Mouse (Mus musculus): ENCODE results near the gene Acot8.
A peak's percentile ranks its signal among the peaks of the same experiment; 100 is the strongest.

Acot8 gene

DNA sequence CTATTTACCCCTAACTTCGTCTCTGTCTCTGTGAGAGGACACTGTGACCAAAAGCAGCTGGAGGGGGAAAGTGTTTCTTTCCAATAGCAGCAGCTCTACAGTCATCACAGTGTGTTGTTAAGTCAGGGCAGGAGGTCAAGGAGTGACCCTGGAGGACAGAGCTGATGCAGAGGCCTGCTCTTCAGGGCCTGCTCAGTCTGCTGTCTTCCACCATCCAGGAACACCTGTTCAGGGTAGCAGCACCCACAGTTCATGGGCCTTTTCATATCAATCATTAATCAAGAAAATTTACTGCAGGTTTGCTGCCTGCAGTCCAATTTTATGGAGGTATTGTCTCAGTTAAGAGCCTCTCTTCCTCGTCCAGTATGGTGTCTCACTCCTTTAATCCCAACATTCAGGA is 8.9 kb upstream of the Acot8 start:
- DNase-seq (ENCODE audit: low spot score): no peak

DNA sequence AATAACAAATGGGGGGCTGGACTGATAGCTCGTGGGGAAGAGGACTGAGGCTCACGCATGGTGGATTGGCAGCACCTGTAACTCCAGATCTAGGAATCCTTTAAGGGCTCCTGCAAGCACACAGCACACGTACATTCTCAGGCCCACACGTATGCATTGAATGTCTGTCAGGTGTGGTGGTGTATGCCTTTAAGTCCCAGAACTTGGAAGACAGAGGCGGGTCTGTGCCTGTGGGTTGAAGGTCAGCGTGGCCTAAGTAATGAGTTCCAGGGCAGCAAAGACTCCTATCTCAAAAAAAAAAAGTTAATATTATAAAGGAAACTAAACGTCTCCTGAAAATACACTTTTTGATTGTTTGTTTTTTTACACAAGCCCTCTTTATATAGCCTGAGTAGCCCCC is 1.9 kb upstream of the Acot8 start:
- no peak for DNase-seq (ENCODE audit: low spot score)

DNA sequence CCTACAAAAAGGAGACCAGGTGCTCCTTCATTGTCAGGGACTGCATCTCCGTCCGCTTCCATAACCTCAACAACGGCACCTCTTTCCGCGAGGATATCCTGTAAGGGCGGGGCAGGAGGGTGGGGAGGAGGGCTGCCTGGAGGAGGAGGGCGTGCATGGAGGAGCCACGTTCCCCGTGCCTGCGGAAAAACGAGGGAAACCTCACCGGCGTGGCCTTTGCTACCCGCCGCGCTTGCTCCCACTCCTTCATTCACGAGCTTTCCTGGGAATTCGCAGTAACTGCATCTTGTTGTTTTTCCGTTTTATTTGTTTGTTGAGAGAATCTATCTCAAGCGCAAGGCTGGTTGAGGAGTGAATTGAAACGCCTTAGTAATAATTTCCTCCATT is 643 bp upstream of the Acot8 start:
- DNase-seq (ENCODE audit: low spot score): no peak

DNA sequence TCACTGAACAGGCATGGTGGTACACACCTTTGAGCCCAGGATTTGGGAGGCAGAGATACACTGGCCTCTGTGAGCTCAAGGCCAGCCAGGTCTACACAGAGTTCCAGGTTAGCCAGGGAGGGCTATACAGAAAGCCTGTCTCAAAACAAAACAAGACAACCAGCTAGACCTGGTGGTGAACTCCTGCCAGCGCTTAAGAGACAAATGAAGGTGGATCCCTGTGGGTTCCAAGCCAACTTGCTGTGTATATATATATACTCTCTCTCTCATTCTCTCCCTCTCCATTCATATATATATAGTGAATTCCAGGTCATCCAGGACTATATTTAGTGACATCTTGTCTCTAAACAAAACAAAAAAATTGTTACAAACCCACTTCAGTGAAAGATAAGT is 765 bp downstream of the Acot8 start:
- no peak for DNase-seq (ENCODE audit: low spot score)

GRCm38 (mm10) chr2:164803201-164803920 is 1.3 kb downstream of the Acot8 start:
- no peak for DNase-seq (ENCODE audit: low spot score)

DNA sequence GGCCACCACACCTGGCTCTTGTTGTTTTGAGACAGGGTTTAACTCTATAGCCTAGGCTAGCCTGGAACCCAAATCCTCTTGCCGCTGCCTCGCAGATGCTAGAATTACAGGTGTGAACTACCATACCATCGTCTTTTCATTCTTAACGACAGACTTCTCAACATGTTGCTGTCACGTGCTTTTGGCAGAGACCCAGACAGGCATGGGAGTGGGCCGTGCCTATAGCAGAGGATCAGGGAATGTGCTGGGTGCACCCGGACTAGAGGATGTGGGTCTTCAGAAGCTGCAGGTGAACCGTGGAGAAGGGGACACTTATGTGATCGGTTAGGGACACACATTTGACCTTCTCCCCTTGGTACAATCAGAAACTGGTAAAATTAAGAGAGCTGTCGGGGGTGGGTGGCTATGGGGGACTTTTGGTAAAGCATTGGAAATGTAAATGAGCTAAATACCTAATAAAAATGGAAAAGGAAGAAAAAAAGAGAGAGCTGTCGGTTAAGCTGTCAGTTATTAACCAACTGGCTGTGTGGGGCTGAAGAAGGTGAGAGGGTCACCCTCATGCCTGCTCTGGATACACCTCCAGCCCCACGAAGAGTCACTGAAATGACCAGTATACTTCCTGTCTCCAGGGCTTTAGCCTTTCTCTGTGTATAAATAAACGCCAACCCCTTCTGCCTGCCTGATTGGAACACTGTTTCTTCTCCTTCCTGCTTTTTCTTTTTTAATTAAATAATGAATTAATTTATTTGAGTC is 4.3 kb downstream of the Acot8 start:
- no peak for DNase-seq (ENCODE audit: low spot score)

- DNase-seq (ENCODE audit: low spot score): peak; percentile 33
Observed at GRCm38 (mm10) chr2:164798554-164798953, 6.1 kb downstream of the Acot8 start.

GRCm38 (mm10) chr2:164795868-164796267 is 8.8 kb downstream of the Acot8 start:
- DNase-seq (ENCODE audit: low spot score): no peak

- DNase-seq (ENCODE audit: low spot score): peak; percentile 91
Observed at GRCm38 (mm10) chr2:164794293-164794692, 10.4 kb downstream of the Acot8 start.

DNA sequence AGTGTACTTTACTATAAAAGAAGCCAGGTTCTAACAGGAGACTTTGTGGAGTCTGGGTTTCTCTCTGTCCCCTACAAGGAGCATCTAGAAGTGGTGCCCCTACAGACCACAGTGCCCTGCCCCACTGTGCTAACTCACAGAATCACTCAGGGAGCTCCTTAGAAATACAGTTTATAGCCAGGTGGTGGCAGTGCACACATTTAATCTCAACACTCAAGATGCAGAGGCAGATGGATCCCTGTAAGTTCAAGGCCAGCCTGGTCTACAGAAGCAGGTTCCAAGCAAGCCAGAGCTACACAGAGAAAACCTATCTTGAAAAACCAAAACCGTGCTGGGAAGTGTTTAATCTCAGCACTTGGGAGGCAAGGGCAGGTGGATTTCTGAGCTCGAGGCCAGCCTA is 10.9 kb downstream of the Acot8 start:
- no peak for DNase-seq (ENCODE audit: low spot score)

GRCm38 (mm10) chr2:164793236-164793635 is 11.4 kb downstream of the Acot8 start:
- peak; percentile 74 for DNase-seq (ENCODE audit: low spot score)

- no peak for DNase-seq (ENCODE audit: low spot score)
Observed at GRCm38 (mm10) chr2:164792400-164793190, 12.1 kb downstream of the Acot8 start.

- DNase-seq (ENCODE audit: low spot score): no peak
Observed at GRCm38 (mm10) chr2:164791841-164792261, 12.8 kb downstream of the Acot8 start.

DNA sequence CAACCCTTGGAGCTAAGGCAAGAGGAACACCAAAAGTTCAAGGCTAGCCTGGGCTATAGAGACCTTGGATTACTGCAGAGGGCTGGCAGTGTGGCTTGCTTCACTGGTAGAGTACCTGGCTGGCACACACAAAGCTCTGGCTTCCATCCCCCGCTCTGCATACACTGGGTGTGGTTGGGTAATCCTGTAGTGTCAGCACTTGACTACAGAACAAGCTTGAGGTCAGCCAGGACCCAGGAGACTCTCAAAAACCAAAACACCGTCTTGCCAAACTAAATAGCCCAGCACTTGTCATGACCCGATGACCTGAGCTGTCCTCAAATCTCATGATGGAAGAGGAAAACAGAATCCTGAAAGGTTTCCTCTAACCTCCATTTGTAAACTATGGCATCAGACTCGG is 14.2 kb downstream of the Acot8 start:
- DNase-seq (ENCODE audit: low spot score): no peak

DNA sequence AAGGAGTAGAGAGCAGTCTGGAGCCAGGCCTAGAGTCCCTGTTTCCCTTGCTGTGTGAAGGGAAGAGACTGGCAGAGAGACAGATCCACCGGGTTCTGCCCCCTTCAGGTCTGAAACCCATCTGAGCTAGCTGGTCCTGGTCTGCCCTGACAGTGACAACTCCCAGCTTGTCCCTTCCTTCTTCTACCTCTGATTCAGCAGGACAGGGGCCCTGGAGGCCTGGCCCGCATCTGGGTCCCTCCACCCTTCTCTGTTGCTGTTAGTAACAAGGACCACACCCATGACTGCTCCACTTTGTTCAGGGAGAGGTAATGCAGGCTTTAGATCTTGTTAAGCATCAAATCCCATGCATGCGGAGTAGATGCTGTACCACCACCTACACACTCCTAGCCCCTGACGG is 16.3 kb downstream of the Acot8 start:
- peak; percentile 55 for DNase-seq (ENCODE audit: low spot score)

DNA sequence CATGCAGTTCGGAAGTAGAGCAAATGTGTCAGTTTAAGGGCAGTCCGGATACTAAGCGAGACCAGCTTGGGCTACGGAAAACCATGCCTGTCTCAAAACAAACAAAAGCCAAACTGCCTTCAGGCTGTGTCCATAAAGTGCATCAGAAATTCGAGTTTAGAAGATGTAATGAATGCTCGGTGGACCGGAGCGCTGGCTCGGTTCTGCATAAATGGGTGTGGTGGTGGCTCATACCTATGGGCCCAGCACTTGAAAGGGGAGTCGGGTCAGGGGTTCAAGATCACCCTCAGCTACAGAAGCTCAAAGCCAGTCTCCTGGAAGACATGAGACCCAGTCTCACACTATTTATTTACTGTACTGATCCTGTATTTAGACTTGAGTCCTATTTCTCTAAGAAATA is 16.9 kb downstream of the Acot8 start:
- DNase-seq (ENCODE audit: low spot score): no peak

DNA sequence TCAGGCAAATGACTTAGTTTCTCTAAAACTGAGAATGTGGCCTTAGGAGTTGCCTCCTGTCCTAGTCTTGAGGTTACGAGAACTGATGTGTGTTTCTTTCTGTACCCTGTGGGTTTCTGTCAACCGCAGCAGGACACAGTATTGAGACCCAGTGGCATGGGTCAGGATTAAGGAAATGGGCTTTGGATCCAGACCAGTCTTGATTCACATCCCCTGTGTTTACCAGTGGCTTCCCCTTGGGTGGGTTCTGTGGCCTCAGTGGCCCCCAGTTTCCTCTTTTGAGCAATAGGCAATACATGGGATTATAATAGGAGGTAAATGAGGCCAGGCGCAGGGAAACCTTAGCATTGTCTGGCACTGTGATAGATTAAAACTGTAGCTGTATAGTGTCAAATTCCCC is 17.6 kb downstream of the Acot8 start:
- no peak for DNase-seq (ENCODE audit: low spot score)

GRCm38 (mm10) chr2:164786388-164786885 is 18.2 kb downstream of the Acot8 start:
- DNase-seq (ENCODE audit: low spot score): peak; percentile 57

GRCm38 (mm10) chr2:164785481-164786387 is 18.9 kb downstream of the Acot8 start, which contains the start of gene Snx21:
TSS of gene Snx21 (plus strand) at chr2:164785823.
- peak; percentile 94 for DNase-seq (ENCODE audit: low spot score)

DNA sequence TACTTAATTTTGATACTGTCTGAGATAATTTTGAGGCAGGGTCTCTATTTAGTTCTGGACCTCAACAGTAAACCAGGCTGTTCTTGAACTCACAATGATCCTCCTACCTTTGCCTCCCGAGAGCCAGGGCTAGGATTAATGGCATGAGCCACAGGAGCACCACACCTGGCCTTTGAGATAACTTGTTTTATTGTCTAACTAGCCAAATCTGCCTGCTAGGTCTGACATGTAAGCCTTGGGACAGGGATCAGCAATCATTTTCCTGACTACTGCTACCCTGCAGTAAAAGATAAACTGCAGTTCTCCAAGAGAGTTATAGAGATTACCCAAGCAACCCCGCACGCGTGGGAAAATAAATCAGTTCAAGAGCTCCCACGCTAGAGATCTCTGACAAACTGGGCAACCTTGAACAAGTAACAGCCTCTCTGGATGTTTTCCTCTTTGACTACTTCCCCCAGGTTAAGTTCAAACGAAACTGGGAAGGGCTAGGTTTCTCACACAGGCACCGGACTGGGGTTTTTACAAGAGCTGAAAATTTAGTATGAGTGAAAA is 19.7 kb downstream of the Acot8 start:
- DNase-seq (ENCODE audit: low spot score): peak; percentile 30

GRCm38 (mm10) chr2:164783926-164784581 is 20.6 kb downstream of the Acot8 start:
- no peak for DNase-seq (ENCODE audit: low spot score)

All from MN1 (cell line).